Mouse (Mus musculus): ENCODE measurements around the gene Spop.

GRCm38 (mm10) chr11:95500836-95501235 is 87.0 kb downstream of the Spop start:
- TF ChIP-seq POLR2A (IDR thresholded peaks at IDR 0.05; ENCODE audit: low read depth, low read length), result no peak
- no peak for TF ChIP-seq CTCF (IDR thresholded peaks at IDR 0.05; ENCODE audit: extremely low read depth, insufficient read depth, insufficient read length, insufficient replicate concordance)

Data from spleen, adult 2 months (tissue).